Mouse (Mus musculus) kidney, postnatal 36 days (tissue): Measurements from ENCODE around the gene Spg11.

Source experiments
- DNase-seq, 2 experiments: peaks; one replicate each; pipeline ENCODE4 v3.0.0; 2021 to 2022; ENCODE audit warnings: mixed read lengths in 2 of 2

The Spg11 gene

GRCm38 (mm10) chr2:122117961-122118958 lies at the start of gene Spg11:
TSS of gene Spg11 (minus strand) at chr2:122118386.
- DNase-seq: peak; percentile 98

DNA sequence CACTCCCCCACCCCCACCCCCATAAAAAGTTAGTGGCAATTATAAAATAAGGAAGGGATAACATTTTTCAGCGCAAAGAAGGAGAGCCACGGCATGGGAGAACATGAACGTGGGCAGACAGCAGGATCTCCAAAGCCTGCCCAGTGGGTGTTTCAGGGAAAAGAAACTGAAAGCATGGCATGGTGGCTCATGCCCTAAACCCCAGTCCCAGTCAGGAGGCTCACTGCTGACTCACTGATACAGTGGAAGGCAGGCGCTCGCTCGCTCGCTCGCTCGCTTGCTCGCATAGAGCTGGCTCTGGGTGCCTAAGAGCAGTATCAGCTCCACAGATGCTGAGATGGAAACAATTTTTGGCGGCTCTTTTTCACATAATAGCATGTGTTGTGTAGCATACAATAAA lies 46.1 kb upstream of the Spg11 start:
- no peak for DNase-seq

- no peak for DNase-seq
Observed at GRCm38 (mm10) chr2:122163430-122164195, 45.4 kb upstream of the Spg11 start.

DNA sequence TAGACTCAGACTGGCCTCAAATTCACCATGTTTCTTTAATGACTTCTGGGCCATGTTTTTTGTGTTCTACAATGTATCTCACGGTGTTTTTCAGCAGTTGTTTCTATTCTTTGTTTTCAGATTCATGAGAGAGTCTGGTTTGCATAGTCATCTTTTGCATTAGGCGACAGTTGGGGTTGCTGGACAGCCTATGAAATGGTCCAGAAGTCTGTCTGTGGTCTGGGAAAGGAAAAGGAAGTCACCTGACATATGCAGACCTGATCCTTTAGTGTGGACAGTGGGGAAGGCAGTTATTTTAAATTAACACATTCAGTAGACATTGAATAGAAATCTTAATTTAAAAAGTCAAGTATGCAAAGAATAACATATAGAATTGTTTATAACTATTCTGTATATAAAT lies 44.3 kb upstream of the Spg11 start:
- DNase-seq: no peak

- DNase-seq: no peak
Observed at GRCm38 (mm10) chr2:122161542-122161941, 43.4 kb upstream of the Spg11 start.

DNA sequence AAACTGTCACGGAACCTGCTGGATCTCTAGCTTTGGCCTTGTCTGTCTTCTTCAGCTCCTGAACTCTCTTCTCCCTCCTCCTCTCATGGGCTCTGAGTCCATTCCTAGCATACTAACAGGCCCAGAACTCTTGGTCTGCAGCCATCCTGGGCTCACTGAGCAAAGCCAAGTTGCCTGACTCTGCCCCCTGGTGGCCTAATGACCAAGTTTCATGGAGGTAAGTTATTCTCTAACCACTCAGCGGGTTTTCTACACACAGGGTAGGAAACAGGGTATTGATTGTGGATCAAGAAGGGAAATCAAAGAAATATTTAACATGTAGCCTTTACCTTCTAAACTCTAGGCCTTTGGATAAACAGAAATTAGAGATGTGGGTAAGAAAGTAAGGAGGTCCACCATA lies 42.5 kb upstream of the Spg11 start, which contains the start of gene Trim69:
Gene Trim69 (plus strand): TSS at position 21 of the 400 bp plus-strand sequence.
- DNase-seq: peak; percentile 85 to 95

- no peak for DNase-seq
Observed at GRCm38 (mm10) chr2:122159667-122160066, 41.5 kb upstream of the Spg11 start.

DNA sequence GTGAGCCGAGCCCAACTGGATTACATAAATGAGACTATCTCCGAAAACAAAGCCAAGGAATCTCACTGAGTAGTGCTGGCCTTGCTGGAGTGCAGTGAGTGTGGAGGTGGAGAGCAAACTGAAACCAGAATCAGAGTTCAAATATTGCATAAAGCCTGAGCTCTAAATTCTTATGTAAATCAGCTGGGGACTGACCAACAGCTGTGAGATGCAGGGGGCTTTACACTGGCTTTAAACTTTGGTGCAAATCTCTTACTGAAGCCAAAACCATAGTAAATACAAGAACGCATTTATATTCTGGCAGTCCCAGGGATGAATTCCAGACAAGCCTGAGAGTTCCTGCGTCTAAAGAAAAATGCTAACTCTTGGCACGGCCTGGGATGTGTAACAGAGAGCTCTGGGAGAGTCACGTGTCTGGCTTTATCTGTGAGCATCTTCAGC lies 40.2 kb upstream of the Spg11 start:
- DNase-seq: no peak

DNA sequence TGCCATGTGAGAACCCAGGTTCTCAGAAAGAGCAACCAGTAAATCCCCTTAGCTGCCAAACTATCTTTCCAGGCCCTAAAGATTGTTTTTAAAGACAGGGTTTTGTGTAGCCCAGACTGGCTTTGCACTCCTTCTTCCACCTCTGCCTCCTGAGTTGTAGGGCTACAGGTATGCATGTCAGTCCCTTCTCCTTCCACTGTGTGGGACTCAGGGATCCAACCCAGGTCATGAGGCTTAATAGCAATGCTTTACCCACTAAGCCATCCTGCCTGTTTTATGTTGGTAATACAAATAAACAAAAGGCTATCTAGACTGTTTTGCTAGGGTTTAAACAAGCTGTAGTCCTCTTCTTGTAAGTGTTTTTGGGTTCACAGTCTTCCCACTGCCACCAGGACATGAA lies 39.4 kb upstream of the Spg11 start:
- DNase-seq: no peak

DNA sequence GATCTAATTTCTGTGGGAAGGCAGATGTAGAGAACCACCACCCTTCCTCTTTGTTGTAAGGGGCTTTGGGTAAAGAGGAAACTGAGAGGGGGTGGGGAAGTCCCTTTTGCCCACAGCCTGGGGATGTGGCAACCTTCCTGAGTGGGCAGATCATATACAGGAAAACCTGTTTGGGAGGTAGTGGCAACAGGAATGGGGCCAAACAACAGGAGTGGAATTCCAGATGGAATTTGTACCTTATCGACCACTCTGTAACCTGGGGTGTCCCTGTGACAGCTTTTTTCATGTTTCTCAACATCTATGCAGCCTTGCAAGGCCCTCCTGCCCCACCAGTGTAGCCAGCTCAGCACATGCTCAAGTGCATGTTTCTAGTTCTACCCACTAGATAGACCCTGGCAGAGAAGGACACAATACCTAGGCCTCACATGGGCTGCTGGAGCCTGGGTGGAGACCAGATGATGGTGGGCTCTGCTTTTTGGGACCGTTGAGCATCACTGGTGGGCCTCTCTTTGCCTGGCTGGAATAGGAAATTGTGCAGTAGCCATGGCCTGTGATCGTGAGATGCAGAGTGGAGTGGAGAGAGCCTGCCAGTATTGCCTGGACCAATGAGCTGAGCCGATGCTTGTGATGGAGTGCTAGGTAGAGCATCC lies 38.0 kb upstream of the Spg11 start:
- DNase-seq: no peak

DNA sequence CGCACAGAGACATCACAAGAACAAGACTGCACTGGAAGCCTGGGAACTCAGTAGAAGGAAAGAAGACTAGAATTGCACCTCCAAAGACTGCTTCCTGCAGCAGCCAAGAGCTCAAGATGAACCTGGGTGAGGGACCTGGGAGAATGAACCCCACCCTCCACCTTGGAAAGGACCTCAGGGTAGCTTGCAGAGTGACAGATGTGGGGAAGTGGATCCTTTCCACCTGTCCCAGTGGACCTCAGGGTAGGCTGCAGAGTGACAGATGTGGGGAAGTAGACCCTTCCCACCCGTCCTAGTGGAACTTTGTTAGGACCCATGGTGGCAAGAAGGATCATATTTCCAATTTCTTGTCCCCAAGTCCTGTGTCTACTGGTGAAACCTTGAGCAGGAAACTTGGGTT lies 37.1 kb upstream of the Spg11 start:
- no peak for DNase-seq

GRCm38 (mm10) chr2:122154479-122154878 lies 36.3 kb upstream of the Spg11 start:
- DNase-seq: no peak

DNA sequence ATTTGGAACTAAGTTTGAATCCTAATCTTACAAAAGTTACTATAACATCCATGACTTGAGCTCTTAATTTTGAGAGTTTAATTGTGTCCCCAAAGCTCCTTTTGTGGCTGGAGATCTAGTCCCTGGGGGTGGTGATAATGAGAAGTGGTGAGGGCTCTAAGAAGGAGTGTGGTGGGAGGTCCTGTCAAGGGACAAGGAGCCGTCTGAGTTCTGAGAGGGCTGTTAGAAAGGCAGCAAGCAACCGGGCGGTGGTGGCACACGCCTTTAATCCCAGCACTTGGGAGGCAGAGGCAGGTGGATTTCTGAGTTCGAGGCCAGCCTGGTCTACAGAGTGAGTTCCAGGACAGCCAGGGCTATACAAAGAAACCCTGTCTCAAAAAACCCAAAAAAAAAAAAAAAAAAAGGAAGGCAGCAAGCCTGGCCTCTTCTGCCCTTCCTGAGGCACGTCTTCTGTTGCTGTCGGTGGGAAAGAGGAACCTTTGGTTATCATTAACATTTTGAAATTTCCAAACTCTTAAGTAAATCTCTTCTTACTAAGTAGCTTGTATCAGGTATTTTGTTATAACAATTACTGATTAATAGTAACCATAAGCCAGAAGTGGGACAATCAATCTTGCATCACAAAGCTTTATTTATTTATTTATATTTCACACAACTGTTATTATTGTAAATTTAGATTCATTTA lies 35.6 kb upstream of the Spg11 start:
- DNase-seq: no peak

DNA sequence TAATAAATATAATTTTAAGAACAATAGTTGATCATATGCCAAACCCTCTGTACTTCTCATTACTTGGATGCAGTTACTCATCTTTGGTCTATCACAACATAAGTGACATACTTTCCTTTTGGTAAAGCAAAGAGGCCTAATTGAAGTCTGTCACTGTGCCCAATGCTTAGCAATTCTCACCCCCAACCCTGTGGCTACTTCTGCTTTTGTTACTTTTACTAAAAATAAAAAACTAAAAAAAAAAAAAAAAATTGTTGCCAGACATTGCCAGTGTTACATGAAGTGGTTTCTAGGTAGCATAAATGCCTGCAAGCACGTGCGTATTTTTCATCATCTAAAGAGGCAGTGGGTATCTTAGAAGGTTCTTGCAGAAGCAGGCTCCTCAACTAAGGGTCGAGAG lies 34.7 kb upstream of the Spg11 start:
- DNase-seq: no peak

GRCm38 (mm10) chr2:122151221-122151620 lies 33.0 kb upstream of the Spg11 start:
- DNase-seq: no peak

- no peak for DNase-seq
Observed at GRCm38 (mm10) chr2:122149716-122150115, 31.5 kb upstream of the Spg11 start.

GRCm38 (mm10) chr2:122149316-122149715 lies 31.1 kb upstream of the Spg11 start:
- DNase-seq: no peak

DNA sequence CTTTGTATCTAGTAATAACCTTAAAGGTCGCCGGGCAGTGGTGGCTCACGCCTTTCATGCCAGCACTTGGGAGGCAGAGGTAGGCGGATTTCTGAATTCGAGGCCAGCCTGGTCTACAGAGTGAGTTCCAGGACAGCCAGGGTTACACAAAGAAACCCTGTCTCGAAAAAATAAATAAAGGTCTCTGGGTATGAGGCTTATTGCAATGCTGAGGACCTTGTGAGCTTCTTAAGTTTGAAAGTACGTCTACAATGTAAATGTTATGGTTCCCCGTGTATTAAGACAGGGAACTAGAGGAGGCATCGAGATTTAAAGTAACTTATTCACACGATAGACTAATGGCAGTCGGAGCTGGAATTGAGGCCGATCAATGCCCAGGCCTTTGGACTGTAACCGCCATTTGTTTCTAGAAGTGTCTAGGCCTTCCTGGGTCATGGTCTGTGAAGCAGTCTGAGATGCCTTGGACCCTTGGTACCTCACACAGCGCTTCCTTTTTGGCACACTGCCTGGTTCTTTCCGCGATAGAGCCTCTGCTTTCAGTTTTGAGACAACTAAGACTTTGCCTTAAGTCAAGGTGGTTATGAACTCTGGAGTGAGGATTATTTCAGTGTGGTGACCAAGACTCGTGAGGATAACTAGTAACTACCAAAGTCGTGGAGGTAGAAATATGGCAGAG lies 30.2 kb upstream of the Spg11 start:
- peak; percentile 89 to 90 for DNase-seq

DNA sequence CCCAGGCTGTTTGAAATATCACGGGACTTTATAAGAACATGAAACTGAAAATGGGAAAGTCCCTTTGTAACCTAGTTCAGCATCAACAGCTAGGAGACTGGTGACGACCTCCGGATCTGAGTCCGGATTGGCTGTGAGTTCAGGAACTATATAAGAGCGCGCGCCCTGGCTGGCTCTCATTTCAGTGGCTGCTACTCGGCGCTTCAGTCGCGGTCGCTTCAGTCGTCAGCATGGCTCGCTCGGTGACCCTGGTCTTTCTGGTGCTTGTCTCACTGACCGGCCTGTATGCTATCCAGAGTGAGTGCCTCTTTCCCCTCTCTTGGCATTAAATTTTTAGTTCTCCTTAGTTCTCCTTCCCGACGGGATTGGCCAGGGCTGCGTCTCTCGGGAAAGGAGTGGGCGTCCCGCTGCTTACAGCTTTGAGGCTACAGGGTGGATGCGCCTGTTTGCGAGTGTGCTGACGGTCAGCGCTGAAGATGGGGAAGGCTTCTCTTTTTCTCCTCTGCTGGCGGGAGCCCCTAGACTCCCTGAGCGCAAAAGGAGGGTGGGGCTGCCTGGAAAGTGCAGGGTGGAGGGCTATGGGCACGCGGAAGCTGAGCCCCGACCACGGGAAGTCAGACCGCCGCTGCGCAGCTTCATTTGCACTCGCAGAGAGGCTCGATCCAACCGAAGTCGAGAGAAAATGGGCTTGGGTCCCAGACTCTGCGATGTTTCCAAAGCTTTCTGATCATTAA lies 29.5 kb upstream of the Spg11 start, which contains the start of gene B2m:
Gene B2m (plus strand): TSS at position 179 of the 734 bp plus-strand sequence.
- peak; percentile 95 to 97 for DNase-seq

DNA sequence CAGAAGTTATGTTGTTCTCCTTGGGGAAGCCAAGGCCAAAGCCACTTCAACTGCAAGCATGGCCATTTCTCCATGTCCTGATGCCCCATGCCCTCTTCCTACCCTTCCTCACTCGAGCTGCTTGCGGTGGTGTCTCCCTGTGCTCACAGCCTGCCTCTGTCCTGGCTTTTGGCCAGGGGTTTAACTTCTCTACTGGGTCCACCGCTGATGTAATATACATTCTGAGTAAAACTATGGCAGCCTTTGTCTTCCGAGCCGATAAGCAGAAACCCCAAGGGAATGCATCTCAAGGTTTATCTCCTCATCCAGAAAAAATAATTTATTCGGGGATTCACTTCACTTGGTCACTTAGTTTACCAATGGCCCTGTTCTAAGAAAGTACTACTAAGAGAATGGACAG lies 28.5 kb upstream of the Spg11 start:
- peak; percentile 12 to 36 for DNase-seq

DNA sequence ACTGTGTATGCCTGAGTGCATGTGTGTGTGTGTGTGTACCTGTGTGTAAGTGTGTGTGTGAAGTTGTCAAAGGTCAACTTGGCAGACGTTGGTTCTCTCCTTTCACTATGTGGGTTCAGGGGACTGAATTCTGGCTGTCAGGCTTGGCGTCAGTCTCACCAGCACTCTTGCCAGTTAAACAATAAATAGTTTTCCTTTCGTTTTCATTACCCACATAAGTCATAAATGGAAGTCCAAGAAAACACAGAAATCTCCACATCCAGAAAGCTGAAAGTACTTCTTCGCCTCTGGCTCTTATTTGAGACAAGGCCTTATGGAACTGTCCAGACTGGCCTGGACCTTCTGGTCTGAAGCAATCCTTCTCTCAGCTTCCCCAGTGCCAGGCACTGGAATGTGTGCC lies 27.6 kb upstream of the Spg11 start:
- DNase-seq: no peak
